Mouse (Mus musculus) midbrain, postnatal 0 days (tissue): ENCODE results near the gene Zfand3. TPM values are rescaled to one million over a fixed set of nuclear protein-coding genes. Genes with fewer than 3 reads are reported as not detected.

Source experiments
- ATAC-seq: fragments of 200-750 bp; cut with Nextera tagmentation; 2 replicates; pipeline ENCODE4 v1.8.0; 2017; ENCODE audit warnings: moderate number of reproducible peaks, mild to moderate bottlenecking, moderate TSS enrichment, moderate library complexity; ENCODE audit not compliant: low FRiP score
- DNase-seq: peaks from one replicate; pipeline ENCODE4 v3.0.0-alpha.2; 2015; ENCODE audit warnings: low spot score
- H3K27ac ChIP-seq: fragments of 300-500 bp; sonication (generic); 2 replicates; pipeline ENCODE4 v1.5.1; 2014; ENCODE audit warnings: low read depth, mild to moderate bottlenecking, low read length, mixed read lengths
- H3K27me3 ChIP-seq: fragments of 300-500 bp; sonication (generic); 2 replicates; pipeline ENCODE4 v1.6.1; 2014; ENCODE audit warnings: low read length, control low read depth, mixed read lengths; ENCODE audit not compliant: insufficient read depth
- H3K36me3 ChIP-seq: fragments of 300-500 bp; sonication (generic); 2 replicates; pipeline ENCODE4 v1.6.1; 2014; ENCODE audit warnings: low read length, control low read depth, mixed read lengths; ENCODE audit not compliant: insufficient read depth
- H3K4me1 ChIP-seq: fragments of 300-500 bp; sonication (generic); 2 replicates; pipeline ENCODE4 v1.6.1; 2014; ENCODE audit warnings: mild to moderate bottlenecking, control low read depth, antibody characterized with exemption, low read length, mixed read lengths; ENCODE audit not compliant: insufficient read depth
- H3K4me2 ChIP-seq: fragments of 300-500 bp; sonication (generic); 2 replicates; pipeline ENCODE4 v1.6.1; 2014; ENCODE audit warnings: low read depth, mild to moderate bottlenecking, low read length, mixed read lengths; ENCODE audit not compliant: poor library complexity, severe bottlenecking
- H3K4me3 ChIP-seq: fragments of 300-500 bp; sonication (generic); 2 replicates; pipeline ENCODE4 v1.5.1; 2014; ENCODE audit warnings: low read depth, mild to moderate bottlenecking, low read length, moderate library complexity
- H3K9ac ChIP-seq: fragments of 300-500 bp; sonication (generic); replicated peaks from 2 replicates; pipeline ENCODE4 v1.6.1; 2014; ENCODE audit warnings: mild to moderate bottlenecking, low read length, moderate library complexity, mixed read lengths; ENCODE audit not compliant: poor library complexity, severe bottlenecking
- H3K9me3 ChIP-seq: fragments of 300-500 bp; sonication (generic); 2 replicates; pipeline ENCODE4 v1.6.1; 2016; ENCODE audit warnings: low read length, control low read depth
- CTCF ChIP-seq: IDR thresholded peaks from 2 replicates; pipeline ENCODE4 v1.5.1; 2016; ENCODE audit warnings: antibody characterized with exemption, mild to moderate bottlenecking
- WGBS: fragments of 180-500 bp; shearing (Covaris S2); extraction: QIAGEN DNeasy Blood & Tissue Kit; methylation state at CpG from one replicate; pipeline ENCODE4 v1.1.7; 2014; 5-methylcytosine and 5-hydroxymethylcytosine counted together
- polyA plus RNA-seq: library from polyadenylated mRNA; unstranded; fragments of >200 nt; fragmentation: Nextera tagmentation; extraction: Ambion mirVana; gene quantifications from 2 replicates; pipeline ENCODE4 v1.2.1, GENCODE M21; 2015
- total RNA-seq: library from RNA; depleted of rRNA; stranded (reverse); fragments of >200 nt; gene quantifications from 2 replicates; pipeline ENCODE4 v1.2.3, GENCODE M21; 2014

Gene Zfand3
- total and polyA plus RNA-seq, 2 experiments from 2014 or later: 41.3 to 72.2 TPM

- ATAC-seq: no peak
- no peak for DNase-seq
- H3K9me3 ChIP-seq: no peaks in the 10 kb centered on the region
- H3K36me3 ChIP-seq: no peaks in the 10 kb centered on the region
- H3K9ac ChIP-seq: no peak overlapping the region
- TF ChIP-seq CTCF: peak; percentile 22
- WGBS: 71% methylated on average over 13 of the region's 13 CpGs
- H3K27ac ChIP-seq: no peak overlapping the region; the same call in 1 of the 2 replicates
- H3K4me1 ChIP-seq: peaks cover 39% of the 10 kb centered on the region
- H3K27me3 ChIP-seq: no peaks in the 10 kb centered on the region
- no peak overlapping the region for H3K4me2 ChIP-seq
- H3K4me3 ChIP-seq: no peak overlapping the region
Observed at GRCm38 (mm10) chr17:30199374-30200247, 195.1 kb downstream of the Zfand3 start.

DNA sequence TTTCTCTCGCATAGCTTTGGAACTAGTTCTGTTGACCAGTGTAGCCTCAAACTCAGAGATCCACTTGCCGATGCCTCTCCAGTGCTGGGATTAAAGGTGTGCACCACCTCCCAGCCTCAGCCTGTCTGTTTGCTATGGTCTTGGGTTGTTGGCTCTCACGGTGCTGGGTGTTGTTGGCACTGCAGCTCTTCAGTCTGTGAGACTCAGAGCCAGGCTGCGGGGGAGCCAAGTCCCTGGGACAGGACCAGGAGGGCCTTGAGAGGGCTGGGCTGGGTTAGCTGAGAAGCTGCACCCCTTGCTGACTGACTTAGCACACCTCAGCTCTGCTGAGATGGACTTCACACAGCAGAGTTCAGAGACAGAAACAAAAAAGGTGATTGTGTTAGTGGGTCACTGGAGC is 195.8 kb downstream of the Zfand3 start:
- Histone ChIP-seq H3K36me3 (no peaks in the 10 kb centered on the region), H3K4me2 (no peak overlapping the region), H3K27ac (no peak overlapping the region), H3K4me1 (peaks cover 34% of the 10 kb centered on the region), H3K9me3 (no peaks in the 10 kb centered on the region), H3K27me3 (no peaks in the 10 kb centered on the region), H3K4me3 (no peak overlapping the region), H3K9ac (no peak overlapping the region)
- DNase-seq: no peak
- no peak for ATAC-seq
- 59% methylated on average over 4 of the region's 4 CpGs for WGBS
- no peak for TF ChIP-seq CTCF

GRCm38 (mm10) chr17:30205062-30205825 is 200.7 kb downstream of the Zfand3 start:
- H3K9me3 ChIP-seq: no peaks in the 10 kb centered on the region
- no peak overlapping the region for H3K27ac ChIP-seq
- peaks cover 25% of the 10 kb centered on the region for H3K4me1 ChIP-seq
- 88% methylated on average over 17 of the region's 17 CpGs for WGBS
- H3K9ac ChIP-seq: 0 out of 2 replicates have a peak overlapping the region, but pooled peaks have one; percentile 24
- no peak overlapping the region for H3K4me3 ChIP-seq
- H3K4me2 ChIP-seq: no peak overlapping the region
- TF ChIP-seq CTCF: no peak
- peaks cover 7% of the 10 kb centered on the region for H3K36me3 ChIP-seq
- no peak for DNase-seq
- H3K27me3 ChIP-seq: no peaks in the 10 kb centered on the region
- no peak for ATAC-seq

- Histone ChIP-seq H3K9ac (no peak overlapping the region), H3K4me1 (peaks cover 4% of the 10 kb centered on the region), H3K4me2 (no peak overlapping the region), H3K27me3 (no peaks in the 10 kb centered on the region), H3K27ac (no peak overlapping the region), H3K9me3 (no peaks in the 10 kb centered on the region), H3K4me3 (no peak overlapping the region), H3K36me3 (peaks cover 12% of the 10 kb centered on the region)
- ATAC-seq: no peak
- DNase-seq: no peak
- TF ChIP-seq CTCF: no peak
- 91% methylated on average over 8 of the region's 8 CpGs for WGBS
Observed at GRCm38 (mm10) chr17:30210262-30210661, 205.7 kb downstream of the Zfand3 start.

GRCm38 (mm10) chr17:30210936-30211335 is 206.4 kb downstream of the Zfand3 start:
- no peak overlapping the region for H3K27ac ChIP-seq
- DNase-seq (no peak), ATAC-seq (no peak)
- 92% methylated on average over 6 of the region's 6 CpGs for WGBS
- no peak for TF ChIP-seq CTCF
- no peak overlapping the region for H3K4me2 ChIP-seq
- no peak overlapping the region for H3K4me3 ChIP-seq
- no peak overlapping the region for H3K9ac ChIP-seq
- no peaks in the 10 kb centered on the region for H3K27me3 ChIP-seq
- H3K9me3 ChIP-seq: no peaks in the 10 kb centered on the region
- peaks cover 4% of the 10 kb centered on the region for H3K4me1 ChIP-seq
- peaks cover 12% of the 10 kb centered on the region for H3K36me3 ChIP-seq

- H3K9ac ChIP-seq: no peak overlapping the region
Observed at GRCm38 (mm10) chr17:30212647-30213046, 208.1 kb downstream of the Zfand3 start.

More at GRCm38 (mm10) chr17:30212647-30213046, 208.1 kb downstream of the Zfand3 start:
- Histone ChIP-seq H3K4me3 (no peak overlapping the region), H3K36me3 (peaks cover 13% of the 10 kb centered on the region), H3K27ac (peak overlapping the region; percentile 26; the same call in 1 of the 2 replicates), H3K9me3 (no peaks in the 10 kb centered on the region), H3K27me3 (no peaks in the 10 kb centered on the region), H3K4me2 (no peak overlapping the region), H3K4me1 (no peaks in the 10 kb centered on the region)
- no peak for ATAC-seq
- WGBS: 60% methylated on average over 12 of the region's 12 CpGs
- no peak for DNase-seq
- no peak for TF ChIP-seq CTCF
